Mouse (Mus musculus): ENCODE measurements around the gene Ryr3. TPM values are rescaled to one million over a fixed set of nuclear protein-coding genes. Genes with fewer than 3 reads are reported as not detected.

The Ryr3 gene
- total RNA-seq, 2 experiments from 2014 or later, result not detected

DNA sequence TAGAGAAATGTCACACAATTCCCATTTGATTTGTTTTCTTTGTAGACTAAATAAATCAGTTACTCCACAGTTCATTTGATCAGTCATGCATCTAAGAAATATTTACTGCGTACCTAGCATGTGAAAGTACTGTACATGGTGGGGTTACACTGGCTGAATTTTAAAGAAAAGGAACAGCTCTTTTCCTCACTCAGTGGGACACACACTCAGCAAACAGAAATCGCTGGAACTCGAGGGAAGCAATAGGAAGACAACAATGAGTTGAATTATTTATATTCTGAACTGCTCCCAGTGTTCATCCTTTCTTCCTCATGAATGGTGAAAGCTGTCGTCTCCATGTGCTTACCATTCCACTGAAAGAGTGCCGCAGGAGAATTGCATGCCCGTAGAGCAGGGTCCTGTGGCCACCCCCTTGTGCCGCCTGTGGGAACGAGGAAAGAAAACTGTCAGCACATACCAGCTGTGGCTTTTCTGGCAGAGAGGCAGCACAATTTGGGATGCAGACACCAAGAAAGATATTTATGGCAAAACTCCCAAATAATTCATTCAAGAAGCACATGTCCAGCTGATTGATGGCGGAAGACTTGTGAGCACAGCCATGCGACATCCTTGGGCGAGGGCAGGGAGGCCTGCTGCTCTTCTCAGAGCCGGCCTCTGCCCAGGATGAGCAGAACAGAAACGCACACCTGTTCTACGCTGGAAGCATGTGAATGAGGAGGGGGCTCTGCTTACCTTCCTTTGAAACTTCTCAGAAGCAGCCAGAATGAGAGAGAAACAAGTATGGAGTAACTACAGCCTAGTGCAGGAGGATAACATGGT is 249.9 kb downstream of the Ryr3 start:
- ATAC-seq (replicated peaks; ENCODE audit: low FRiP score, poor library complexity, severe bottlenecking), result no peak

DNA sequence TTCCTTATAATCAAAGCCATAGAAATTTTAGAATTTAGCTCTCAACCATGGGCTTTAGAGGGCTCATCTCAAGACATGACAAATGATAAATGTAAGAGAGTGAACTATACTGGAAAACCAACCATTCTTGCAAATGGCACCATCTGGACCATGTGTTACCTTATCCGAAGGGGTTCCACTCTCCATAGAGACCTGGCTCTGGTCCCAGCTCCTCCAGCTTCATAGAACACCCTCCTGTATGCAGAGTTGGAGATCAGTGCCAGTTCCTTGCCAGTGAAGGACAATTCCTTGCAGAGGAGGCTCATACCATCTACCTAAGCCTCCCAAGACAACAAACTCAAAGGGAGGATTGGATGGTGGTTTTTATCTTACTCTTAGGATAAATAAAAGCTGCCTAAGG is 268.0 kb downstream of the Ryr3 start:
- no peak for ATAC-seq (replicated peaks; ENCODE audit: low FRiP score, poor library complexity, severe bottlenecking)

DNA sequence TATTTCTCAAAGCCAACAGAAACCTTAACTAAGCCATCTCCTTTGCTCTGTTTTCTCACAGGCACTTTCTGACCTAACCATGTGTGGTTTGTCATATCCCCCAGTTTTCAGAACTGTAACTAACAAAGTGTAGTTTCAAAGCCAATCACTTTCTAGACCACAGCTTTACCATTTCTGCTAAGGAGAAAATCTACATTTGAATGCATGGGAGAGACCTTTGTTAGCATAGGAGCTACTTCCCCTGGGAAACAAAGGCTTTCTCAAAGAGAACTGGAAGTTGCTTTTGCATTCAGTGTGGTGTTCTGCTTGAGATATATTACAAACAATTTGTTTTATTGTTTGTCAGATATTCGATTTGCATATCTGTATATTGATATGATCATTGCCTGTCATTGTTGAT is 285.1 kb downstream of the Ryr3 start:
- no peak for ATAC-seq (replicated peaks; ENCODE audit: low FRiP score, poor library complexity, severe bottlenecking)

DNA sequence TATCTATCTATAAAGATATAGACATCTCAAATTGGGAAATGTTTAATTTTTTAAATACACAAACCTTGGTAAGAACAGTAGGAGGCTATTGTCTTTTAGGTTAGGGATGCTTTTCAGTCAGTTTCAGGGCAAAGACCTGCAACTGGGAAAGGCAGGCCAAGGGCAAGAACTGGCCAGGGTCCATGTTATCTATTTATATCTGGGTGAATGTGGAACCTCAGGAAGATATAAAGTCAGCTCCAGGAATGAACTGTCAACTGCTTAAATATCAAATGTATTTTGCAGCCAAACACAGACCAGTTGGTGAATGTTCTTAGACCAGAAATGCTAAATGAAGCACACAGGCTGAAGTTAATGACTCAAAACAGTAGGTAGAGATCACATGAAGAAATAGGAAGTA is 303.1 kb downstream of the Ryr3 start:
- ATAC-seq (replicated peaks; ENCODE audit: low FRiP score, poor library complexity, severe bottlenecking), result no peak

DNA sequence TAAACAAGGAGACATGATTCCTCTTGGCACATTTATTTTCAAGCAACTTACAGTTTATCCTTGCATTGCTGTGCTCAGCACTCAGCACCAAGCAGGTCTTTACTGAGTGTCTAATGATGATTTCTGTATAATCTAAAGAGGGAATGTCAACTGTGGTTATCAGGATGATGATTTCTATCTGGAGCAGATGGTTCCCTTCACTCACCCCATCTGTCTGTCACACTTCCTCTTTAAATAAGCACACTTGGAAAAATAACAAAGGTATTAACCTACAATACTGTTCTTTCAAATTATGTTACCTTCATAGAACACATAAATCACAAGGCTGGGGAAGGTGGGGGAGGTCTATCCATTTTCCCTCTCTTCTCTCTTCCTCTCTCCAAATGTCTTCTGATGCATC is 304.3 kb downstream of the Ryr3 start:
- no peak for ATAC-seq (replicated peaks; ENCODE audit: low FRiP score, poor library complexity, severe bottlenecking)

DNA sequence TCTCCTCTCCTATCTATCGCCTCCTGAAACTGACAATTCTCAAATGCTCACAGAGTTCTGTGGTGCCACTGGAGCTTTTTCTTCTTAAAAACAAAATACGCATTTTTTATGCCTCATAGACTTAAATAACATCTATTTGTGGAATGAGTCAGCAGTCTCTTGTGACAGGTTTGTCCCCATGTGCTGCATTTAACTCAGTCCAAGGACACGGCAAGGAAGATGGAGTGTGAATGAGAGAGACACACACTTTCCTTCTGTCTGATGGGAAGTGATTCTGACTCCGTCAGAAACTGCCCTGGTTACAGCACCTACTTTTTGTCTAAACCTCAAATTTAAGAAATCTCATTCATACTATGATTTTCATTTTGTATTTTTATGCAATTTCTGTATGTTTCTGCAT is 306.3 kb downstream of the Ryr3 start:
- ATAC-seq (replicated peaks; ENCODE audit: low FRiP score, poor library complexity, severe bottlenecking), result no peak

DNA sequence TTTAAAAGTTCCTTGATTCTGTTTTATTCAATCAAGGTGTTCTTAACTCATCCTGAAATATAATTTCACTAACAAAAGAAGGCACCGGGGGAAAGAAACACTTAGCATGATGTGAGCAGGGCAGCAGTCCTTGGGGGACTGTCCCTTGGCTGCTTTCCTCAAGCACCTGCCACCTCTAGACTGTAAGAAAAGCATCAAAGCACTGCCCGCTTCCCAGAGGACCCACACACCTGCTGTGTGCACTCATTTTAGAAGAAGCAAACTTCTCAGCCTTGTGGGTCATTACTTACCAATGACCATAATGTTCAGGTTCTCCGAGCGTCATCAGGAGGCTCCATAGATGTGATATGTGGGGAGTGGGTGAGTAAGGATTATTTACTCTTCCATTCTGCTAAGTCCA is 307.8 kb downstream of the Ryr3 start:
- no peak for ATAC-seq (replicated peaks; ENCODE audit: low FRiP score, poor library complexity, severe bottlenecking)

DNA sequence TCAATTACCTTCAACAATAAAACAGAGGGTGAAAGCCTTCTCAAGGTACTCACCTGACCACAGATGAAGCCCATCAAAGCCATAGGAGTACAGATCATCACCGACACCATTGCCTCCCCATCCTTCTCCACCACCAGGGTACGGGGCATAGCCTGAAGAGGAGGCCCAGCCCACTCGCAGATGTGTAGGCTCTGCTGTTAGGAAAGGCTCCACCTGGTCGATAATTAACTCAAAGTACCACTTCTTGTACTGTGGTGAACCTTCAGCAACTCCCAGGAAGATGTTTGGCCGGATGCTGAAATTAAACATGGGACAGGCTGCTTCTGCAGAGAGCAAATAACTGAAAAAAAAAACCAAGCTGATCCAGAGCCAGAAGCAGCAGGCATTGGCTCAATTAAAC is 316.1 kb downstream of the Ryr3 start:
- no peak for ATAC-seq (replicated peaks; ENCODE audit: low FRiP score, poor library complexity, severe bottlenecking)

DNA sequence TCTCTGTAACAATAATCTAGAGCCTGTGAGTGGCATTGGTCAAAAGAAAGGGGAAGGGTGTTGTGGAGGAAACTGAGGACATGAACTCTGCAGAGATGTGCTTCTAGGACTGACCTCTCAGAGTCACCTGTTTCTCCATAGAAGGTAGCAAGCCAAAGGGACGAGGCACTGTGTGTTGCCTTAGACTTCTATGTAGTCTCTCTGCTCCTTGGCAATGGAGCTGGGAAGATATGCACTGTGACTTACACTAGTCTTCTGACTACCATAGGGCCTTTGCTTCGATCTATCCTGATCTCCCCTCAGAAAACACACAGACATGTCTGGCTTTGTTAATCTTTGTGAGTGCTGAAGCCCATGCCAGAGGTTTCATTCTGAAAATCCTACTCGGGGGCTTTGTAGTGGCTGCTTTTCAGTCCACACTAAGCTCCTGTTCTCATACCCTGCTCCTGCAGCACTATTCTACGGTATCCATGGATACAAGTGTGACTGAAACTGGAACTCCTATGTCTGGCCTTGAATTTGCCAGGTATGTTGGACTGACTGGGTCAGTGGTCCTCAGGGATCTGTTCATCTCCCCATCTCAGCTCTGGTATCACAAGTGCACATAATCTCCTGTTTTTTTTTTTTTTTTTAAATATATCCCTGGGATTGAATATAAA is 332.3 kb downstream of the Ryr3 start:
- no peak for ATAC-seq (replicated peaks; ENCODE audit: low FRiP score, poor library complexity, severe bottlenecking)

DNA sequence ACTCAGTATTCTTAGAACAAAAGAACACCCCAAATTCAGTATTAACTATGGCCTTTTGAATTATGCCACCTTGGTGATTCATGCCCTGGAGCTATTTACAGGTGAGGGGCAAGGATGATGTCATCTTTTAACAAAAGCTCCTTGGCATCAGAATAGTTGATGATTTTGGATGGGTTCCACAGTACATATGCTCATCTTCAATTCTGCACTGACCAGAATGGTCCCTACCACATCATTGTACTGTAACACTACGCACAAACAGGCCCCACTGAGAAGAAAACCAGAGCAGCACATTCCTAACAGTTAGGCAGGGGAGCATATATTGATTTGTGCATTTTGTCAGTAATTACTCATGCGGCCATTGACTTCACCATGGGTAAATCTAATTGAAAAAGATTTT is 335.1 kb downstream of the Ryr3 start:
- no peak for ATAC-seq (replicated peaks; ENCODE audit: low FRiP score, poor library complexity, severe bottlenecking)

DNA sequence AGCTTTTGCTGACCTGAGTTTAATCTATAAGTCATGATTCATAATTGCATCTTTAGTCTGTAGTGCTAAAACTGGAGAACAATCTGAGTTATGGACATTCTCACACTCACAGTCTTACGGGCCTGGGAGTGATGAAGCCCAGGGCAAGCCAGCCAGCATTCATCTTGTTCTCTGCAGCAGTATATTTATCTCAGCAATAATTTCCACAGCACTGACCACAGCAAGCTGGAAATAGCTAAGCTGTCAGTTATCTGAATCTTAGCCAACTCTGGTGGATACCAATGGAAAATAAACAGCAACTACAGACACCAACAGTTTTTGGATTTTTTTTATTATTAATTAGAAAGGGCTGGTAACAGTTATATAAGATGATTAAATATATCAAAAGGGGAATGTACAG is 335.5 kb downstream of the Ryr3 start:
- ATAC-seq (replicated peaks; ENCODE audit: low FRiP score, poor library complexity, severe bottlenecking), result no peak

DNA sequence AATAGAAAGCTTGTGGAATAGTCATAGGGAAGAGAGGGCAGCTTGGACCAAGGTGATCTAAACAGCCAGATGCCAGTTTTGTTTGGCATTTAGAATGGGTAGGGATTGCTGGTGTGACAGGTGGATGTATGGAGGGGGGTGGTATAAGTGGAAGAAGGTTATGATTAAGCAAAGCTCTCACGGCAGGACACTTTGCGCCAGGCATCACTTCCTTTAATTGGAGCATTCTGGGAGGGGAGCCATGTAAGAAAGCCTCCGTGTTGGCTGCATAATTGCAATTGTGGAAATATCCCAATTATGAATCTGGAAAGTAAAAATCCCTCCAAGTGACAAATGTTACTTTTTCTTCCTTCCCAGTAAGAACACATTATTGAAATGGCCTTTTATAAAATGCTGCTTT is 339.5 kb downstream of the Ryr3 start:
- ATAC-seq (replicated peaks; ENCODE audit: low FRiP score, poor library complexity, severe bottlenecking), result no peak

DNA sequence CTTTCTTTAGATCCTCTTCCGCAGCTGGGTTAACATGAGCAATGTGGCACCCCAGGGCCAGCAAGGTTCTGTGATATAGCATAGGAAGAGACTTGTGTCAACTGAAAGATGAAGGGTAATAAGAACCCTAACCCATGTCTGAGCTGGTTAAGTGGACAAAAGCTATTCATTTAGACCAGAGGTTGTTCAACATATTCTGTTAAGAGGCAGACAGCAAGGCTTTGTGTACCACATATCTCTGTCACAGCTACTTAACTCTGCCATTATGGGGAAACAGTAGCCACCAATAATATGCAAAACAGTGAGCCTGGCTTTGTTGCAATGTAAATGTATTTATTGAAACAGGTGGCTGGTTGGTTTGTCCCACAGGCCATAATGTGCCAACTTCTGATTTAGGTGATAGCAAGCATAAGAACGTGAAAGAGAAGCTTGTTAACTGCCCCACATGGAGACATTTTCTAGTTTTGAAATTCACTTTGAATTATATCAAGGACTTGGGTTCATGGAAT is 350.8 kb downstream of the Ryr3 start:
- ATAC-seq (replicated peaks; ENCODE audit: low FRiP score, poor library complexity, severe bottlenecking), result no peak

DNA sequence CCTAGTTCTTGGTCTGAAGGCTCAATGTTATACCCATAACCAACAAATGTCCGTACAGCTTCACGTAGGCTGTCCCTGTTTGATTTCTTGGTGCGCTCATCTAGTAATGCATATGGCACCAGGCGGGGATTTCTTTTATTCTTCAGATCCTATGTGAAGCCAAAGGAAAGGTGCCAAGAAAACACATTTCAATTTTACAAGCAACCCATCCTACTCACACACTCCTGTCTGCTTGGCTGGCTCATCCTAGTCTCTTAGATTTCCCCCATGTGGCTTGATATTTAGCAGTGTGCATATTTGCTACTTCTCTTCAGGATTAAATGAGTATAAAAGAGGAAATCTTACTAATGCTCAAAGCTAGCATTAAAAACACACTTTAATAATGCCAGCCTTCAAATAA is 355.1 kb downstream of the Ryr3 start:
- ATAC-seq (replicated peaks; ENCODE audit: low FRiP score, poor library complexity, severe bottlenecking), result no peak

DNA sequence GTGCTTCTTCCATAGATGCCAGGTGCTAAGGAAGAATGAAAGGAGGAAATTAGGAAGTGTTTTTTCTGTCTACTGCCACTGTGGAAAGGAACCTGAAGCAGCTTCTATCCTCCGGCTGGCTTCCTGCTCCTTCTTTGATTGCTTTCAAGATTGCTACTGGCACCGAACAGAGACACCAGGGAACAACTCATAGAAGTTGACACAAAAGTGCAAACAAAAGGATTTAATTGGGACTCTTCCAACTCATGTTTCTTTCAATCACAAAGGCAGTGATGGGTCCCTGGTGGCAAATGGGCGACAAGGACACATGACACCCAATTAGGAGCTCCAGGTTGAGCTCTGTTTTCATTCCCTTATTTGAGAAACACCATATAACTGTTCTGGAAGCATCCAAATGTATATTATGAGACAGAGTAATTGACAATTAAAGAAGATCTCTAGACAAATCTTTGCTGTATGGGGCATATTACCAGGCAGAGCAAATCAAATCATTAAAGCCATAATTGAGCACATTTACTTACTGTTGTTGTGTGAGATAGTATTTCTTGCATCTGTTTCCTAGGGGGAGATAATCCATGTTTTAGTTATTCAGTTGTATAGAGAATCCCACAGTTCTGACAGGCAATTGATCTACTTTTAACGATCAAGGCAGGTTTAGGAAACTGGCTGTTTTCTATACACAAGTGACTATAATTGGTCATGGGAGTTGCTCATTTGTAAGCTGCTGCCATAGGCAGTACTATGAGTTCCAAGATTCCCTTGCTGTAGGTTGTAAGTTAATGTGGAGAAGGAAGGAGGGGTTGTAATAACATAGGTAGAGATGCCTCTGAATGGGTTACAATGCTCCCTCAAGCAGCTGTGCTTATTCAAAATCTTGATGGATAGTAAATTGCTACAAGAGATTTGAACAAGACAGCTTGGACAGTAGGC is 371.0 kb downstream of the Ryr3 start:
- no peak for ATAC-seq (replicated peaks; ENCODE audit: low FRiP score, poor library complexity, severe bottlenecking)

DNA sequence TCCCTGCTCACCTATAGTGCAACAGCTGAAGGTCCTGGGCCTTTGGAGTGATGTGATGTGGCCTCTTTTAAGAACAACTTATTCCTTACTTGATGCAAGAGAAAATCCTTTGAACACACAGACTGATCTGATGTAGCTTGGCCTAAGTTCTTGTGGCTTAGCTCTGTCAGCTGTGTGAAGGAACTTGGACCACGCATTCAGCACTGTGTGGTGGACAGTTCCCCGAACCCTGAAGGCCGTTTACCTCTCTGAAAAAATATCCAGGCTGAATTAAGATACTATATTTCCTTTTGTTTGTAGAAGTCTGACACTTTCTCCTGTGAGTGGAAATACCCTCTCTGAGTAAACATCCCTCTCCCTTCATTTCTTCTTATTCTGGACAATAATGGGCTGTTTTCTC is 374.0 kb downstream of the Ryr3 start:
- no peak for ATAC-seq (replicated peaks; ENCODE audit: low FRiP score, poor library complexity, severe bottlenecking)

DNA sequence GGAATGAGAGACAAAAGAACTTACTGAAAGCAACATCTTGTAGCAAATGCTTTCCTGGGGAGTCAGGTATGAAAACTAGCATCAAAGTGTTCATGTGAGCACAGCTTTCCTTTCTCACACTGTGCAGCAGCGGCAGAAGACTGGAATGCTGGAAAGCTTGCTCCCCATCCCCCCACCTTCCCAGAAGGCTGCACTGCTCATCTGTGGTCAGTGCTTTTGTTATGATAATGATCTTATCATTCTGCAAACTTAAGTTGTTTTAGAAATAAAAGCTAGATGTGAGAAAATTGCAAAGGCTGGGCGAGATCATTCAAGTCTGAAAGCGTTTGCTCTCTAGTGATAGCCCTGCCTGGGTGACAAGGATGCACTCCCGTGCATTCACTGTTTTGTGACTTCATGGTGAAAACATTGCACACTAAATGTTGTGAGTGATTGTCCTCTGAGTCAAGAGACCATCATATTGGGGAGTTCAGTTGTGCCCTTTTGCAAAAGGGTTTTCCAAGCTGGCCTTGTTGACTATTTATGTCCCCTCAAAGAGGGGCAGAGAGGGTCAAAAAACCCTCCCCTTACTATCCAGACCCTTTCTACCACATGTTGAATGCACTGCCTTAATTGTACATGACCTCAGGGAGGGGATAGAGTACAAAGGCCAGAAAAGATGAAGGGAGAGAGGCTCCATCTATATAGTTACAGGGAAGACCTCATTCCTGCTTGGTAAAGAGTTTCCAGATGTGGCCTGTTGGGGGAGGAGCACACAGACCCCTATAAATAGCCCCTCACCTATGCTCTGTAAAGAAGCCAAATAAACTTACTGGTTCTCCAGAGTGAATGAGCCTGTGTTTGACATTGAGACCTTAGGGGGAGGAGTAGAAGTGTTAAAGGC is 385.2 kb downstream of the Ryr3 start:
- no peak for ATAC-seq (replicated peaks; ENCODE audit: low FRiP score, poor library complexity, severe bottlenecking)

DNA sequence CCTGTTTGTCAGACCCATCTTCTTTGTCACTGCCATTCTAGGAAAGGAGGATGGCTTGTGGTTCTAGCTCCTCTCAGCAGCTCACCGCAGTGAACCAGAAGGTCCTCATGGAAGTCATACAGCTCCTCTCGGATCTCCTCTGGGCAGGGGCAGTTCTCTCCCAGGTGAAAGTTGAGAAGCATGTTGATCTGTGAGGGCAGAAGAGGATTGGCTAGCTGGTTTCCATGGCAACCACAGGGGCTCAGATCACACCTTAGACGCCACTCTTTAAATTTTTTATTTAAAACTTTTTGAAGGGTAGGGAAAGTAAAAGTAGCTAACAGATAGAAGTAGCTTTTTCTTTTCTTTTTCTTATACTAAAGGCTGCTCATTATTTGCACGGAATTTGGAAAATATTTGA is 390.3 kb downstream of the Ryr3 start:
- ATAC-seq (replicated peaks; ENCODE audit: low FRiP score, poor library complexity, severe bottlenecking), result no peak

DNA sequence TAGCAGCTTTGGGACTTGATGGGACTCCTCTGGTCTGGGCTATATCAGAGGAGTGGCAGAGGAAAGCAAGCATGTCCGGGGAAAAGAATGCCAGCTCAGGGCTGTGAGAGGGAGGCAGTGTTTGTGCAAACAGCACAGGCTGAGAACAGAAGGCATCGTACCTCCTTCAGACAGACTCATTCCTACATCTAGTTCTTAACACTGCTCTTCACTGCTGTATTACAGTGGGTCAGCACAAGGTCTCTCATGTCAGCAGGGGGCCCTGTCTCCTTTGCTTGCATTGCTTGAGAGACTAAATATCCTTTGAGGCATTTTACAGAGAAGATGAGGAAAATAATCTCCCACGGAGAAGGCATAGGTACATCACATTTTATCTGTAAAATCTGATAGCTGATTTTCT is 394.2 kb downstream of the Ryr3 start:
- ATAC-seq (replicated peaks; ENCODE audit: low FRiP score, poor library complexity, severe bottlenecking), result no peak

DNA sequence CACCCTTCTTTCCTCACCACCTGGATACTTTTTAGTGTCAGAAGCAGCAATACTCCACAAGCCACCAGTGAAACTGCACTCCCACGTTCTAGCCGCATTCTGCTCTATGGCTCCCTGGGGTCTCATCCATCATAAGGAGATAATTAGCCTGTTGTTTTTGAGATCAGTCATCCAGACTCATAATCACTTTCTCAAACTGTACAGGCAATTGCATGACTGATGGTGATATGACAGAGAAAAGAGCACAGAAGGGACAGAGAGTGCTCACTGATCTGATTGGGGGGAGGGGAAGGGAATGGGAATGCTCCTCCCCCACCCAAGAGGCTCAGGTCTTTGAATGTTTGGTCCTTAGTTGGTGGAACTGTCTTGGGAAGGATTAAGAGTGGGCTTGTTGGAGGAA is 397.8 kb downstream of the Ryr3 start:
- no peak for ATAC-seq (replicated peaks; ENCODE audit: low FRiP score, poor library complexity, severe bottlenecking)
